Mouse (Mus musculus) thymus, adult 18-20 months (tissue): ENCODE data around the gene Kcnj1.
A peak's percentile ranks its signal among the peaks of the same experiment; 100 is the strongest.

Experiments
- DNase-seq, 2 experiments: peaks; one replicate each; pipeline ENCODE4 v3.0.0; 2022; ENCODE audit warnings: mixed read lengths in 2 of 2

Gene Kcnj1

DNA sequence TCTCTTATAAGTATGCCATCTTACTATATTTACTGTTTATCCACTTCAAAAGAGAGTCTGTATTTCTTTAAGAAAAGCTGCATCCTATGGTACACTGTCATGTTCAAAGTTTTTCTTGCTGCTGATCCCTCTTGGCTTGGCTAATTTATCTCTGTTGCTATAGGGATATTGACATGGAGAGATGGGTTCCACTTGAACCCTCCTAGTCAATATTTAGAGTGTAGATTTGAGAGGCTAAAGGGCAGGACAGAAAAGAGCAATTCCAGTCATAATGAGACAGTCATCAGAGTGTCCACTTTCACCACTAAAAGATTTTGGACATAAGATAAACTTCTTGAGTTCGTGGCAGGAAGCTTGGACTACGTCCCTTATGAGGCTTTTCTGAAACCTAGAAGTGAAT, 27.9 kb downstream of the Kcnj1 start:
- DNase-seq = no peak

DNA sequence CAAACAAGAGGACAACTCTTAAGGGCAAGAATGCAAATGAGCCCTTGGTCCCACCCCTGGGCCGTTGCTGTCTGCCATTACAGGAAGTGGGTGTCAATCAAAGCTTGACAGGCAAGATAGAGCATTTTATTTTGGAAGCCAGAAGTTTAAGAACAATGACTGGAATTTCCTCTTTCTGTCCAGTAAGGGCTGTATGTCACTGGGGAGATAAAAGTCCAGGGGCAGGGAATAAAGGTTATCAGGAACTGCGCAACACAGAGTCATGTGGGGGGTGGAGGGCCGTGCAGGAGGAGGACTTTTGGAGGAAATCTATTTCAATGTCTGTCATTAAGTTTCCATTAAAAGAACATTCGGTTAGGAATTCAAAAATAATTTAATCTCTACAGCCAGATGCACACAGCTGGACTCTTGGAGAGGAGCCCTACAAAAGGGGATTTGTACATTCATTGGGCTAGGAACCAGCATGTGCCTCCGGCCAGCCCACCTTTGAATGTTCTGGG, 28.4 kb downstream of the Kcnj1 start:
- DNase-seq = no peak

DNA sequence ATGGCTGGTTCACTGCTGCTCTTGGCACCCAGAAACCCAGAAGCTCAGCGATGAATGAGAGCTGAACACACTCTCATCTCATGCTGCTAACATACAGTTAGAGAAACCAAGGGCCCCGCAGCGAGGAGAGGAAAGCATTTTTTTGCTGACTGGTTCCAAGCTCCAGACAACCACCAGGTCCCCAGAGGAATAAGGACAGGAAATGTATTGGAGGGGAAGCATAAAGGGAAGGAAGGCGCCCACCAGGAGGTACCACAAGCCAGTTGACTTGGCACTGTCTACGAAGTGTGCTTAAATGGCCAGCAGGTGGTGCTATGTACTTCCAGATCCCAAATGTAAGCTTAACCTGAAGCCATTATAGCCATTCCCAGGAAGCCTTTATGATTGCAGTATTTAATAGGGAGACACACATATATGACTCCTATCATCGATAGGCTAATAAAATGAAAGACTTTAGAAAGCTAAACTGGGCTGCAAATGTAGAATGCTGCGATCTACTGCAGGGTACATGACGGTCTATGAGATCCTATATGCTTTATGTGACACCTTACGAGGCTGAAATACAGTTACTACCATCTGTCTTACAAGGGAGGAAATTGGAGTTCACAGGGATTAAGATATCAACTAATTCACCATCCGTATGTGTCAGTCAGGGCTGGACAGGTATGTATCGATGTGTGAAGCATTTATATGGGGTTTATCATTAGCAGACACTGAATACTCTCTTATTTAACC, 33.1 kb downstream of the Kcnj1 start:
- DNase-seq = peak; percentile 29 to 35

DNA sequence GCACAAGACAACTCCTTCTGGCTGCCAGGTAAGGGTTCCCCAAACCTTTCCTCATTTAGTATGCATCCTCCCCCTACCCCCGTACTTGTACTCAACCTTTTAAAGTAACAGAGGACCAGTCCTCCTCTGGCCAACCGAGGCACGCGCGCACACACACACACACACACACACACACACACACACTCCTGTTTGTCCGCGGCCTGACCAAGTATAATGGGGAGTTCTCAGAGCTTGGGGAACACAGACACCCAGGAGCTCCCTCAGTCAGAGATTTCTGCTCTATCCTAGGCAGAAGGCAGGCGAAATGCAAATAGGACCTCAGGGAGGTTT, 36.4 kb downstream of the Kcnj1 start:
- DNase-seq = no peak

DNA sequence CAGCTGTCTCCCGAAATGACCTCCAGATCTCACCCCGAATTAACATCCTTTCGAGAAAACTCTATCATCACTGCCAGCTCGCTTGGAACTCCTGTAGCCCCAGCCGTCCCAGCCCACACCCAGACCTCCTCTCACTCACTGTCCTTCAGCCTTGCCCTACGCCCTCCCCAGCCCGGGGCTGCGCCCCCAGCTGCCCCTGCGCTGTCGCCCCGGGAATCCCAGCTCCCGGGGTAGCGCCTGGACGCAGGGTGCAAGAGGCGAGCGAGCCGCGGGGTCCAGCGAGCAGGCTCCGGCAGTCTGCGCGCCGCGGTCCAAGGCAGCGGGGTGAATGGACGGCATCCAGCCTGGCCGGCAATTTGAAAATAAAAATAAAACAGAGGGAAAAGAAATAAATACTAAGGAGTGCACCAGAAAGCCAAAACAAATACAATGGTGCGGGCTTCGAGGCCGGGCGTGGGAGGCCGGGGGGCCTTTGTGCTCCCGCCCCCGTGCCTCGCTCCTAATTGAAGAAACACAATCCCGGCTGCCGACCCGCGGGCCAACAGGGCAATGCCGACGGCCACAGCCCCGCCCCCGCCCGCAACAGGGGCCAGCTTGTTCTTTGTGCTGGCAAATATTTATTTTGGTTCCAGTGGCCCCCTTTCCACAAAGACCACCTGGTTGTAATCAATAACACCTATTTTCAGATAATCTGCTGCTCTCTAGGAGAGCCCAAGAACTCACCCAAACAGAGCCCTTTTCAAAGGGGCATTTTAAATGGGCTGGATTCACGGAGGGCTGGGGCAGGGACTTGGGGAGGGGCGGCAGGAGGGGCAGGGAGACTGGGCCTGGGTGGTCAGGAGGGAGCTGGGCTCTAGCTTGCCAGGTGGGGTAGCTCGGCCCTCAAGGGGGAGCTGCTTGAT, 37.0 kb downstream of the Kcnj1 start:
- DNase-seq = no peak

DNA sequence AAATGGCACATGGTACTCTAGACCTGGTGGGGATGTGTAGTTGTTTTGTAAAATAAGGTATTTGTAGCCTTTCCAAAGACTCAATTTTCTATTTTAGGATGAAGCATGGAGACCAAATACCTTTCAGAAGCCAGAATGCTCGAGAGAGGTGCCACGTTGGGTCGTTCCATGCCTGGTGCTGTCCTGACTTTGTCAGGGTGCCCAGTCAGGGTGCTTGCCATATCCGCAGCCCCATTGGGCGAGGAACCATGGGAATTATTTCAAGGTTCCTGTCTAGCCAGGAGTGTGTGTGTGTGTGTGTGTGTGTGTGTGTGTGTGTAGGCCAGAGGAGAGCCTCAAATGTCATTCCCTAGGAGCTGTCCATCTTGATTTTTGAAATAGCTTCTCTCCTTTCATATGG, 38.4 kb downstream of the Kcnj1 start:
- no peak for DNase-seq

DNA sequence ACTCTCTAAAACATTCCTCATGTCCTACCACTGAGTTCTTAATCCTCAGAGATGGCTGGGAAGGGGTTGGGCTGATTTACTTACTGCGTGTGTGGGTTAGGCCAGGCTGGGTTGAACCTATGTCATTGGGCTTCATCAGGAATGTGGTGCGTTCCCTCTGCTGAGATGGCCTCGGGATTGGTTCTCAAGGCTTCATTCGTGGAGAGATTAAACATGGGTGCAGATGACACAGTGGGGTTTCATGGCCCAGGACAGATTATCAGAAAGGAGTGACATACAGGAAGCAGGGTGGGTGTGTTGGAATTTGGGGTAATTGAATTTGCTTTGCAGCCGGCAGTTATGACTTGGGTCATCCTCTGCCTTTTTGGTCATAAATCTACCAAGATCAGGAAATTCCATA, 39.2 kb downstream of the Kcnj1 start:
- no peak for DNase-seq

DNA sequence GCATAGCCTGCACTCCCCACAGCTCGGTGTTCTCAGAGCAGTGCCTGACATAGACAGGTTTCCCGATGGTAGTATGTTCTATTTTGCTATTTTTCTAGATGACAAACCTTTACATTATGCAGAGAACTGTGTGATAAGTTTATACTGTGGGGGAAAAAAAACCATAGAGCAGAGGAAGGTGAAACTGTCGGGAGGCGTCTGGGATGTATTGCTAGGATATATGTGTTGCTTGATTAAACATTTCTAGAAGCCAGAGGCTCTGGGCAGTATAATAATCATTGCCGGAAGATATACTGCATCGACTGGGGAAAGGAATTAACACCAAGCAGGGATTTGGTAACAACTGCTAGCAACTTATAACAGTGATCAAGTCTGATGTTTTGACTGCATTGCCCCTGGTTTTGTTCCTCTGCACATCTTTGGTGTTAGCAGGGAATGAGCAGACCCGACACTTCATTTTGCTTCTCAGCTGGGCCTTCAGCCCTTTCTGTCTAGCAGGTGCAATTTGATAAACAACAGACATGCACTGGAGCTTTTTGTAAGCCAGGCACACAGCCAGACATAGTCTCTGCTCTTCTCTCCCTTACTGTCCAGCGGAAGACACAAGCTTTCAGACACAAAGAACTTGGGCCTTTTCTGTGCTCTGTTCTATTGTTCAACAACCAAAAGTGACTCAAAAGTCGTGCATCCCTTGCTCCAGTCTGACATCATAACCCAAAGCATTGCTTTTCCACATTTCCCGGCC, 40.7 kb downstream of the Kcnj1 start:
- no peak for DNase-seq

DNA sequence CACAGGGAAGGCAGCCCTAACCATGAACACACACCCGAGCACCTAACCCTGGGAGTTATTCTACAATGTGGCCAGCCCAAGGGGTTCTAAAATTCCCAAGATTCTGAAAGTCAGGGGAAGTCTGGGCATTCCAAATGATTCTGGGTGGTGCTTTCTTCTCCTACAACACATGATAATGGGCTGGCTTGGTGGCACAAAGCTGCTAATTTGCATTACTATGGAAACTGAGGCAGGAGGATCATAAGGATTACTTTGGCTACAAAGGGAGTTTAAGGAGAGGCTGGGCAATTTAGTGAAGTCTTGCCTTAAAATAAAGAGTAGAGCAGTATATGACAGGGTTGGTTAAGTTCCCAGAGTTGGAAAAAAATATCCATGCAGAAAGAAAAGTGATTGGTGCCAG, 42.7 kb downstream of the Kcnj1 start:
- DNase-seq = no peak

DNA sequence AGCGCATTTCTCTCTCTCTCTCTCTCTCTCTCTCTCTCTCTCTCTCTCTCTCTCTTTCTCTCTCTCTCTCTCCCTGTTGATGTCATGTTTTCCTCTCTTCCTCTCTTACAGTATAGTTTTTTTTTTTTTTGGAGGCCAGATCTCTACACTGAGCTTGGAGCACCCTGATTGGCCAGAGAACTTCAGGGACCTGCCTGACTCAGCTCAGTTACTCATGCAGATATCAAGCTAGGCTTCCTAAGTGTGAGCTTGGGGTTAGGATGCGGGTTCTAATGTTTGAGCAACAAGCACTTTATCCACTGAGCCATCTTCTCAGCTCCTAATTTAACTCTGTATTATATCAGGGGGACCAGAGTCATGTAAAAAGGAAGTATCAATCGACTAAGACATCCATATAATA, 43.7 kb downstream of the Kcnj1 start:
- no peak for DNase-seq

DNA sequence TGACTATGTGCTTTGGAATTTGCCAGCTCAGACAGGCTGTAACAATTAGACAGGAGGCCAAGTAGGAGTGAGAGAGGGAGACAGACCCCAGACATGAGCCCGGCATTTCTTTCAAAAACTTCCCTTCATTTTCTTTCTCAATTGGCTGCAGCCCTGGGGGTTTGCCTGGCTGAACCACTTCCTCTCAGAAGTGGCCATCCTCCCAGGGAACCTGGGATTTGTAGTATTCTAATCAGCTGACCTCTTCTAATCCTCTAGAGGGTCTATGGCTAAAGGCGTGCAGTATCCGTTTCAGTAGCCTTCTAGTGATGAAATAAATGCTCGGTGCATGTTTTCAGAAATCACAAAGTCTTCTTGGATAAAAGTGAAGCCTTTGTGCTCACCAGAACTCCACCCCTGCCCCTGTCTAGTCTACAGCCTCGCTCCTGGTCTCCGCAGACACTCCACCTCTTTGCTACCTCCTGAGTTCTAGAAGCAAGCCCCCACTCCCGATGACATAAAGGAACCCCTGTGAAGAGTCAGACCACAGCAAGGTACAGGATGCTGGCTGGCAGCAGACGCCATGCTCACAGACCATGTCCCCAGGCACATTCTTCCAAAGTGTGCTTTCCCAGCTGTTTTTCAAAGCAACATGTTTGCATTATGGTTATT, 45.3 kb downstream of the Kcnj1 start:
- DNase-seq = no peak

DNA sequence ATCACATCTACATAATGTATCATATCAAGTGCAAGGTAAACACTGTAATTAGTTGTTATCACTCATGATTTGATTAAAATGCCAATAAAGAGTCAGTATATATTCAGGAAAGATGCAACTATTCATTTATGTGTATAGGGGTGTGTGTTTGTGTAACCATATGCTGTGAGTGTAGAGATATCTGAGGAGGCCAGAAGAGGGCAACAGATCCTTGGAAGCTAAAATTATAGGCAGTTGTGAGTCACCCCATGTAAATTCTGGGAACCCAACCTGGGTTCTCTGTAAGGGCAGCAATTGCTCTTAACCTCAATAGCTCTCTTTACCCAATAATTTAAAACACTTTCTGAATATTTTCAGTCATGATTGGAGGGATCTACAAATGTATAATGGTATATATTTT, 48.4 kb downstream of the Kcnj1 start:
- no peak for DNase-seq

DNA sequence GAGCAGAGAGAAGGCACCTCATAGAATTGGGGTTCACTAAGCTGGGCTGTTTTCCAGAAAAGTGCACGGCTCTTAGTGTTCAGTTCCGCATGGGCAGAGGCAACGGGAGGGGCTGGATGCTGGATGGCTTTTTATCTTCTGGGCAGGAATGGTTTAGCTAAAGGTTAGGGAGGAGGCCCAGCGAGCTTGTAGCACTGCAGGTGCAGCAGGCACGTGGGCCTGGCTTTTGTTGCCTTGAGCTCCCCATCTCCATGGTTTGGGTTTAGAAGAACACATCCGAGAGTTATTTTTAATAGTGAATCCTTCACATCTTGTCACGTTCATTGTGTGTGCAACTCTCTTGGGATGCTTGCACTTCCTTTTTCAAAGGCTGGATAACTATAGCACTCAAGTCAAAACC, 53.0 kb downstream of the Kcnj1 start:
- DNase-seq = no peak

DNA sequence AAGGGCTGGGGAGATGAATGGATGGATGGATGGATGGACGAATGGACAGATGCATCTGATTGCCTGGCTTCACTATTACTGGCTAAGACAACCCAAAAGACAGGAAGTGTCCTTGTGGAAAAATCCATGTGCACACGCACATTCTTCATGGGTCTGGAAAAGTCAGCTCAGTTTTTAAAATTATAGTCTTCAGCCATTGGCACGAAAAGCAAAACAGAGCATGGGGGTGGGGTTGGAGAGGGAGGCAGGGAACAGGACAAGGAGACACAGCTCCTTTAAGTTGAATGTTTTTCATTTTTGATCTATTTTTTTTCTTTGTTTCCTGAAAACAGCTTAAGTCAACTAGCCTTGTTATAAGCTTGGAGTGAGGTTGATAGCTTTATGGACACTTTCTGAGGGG, 58.8 kb downstream of the Kcnj1 start:
- no peak for DNase-seq

DNA sequence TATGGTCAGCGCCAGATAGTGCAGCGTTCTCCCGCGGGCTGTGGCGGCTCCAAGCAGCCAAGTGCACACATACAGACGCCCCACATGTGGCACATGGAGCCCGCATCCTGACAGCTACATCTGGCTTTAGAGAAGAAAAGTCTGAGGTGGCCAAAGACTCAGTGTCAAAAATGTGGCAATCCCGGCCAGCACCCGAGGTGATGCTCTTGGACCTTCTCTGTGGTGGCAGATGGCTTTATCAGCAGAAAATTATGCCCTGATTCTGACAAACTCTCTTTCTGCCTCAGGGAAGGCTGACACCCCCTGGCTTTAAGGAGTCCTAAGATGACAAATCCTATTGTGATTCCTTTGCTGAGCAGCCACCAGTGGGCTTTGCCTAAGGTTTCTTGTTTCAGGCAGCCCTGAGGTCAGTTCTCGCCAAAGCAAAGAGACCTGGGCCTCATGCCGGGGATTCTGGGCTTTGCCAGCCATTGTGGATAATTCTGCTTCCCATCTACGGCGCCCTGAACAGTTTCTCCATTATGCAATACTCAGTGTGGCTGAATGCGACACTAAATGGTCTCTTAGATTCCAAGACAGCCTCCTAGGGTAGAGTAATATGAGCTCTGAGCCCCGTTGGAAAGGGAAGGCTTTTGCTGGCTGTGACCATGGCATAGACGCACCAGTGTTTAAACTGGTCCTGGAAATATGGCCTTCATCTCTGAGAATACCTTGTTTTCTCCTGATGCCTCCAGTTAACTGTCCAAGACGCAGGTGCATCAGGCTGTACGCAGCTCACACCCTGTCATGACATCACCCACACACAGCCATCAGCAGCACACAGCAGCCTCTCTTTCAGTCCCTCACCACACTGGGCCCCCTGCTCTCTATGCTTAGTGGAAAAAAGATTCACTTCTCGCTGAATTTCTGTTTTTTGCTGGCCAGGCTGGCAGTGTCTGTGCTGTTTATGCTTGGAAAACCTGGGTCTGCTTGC, 62.2 kb downstream of the Kcnj1 start:
- no peak for DNase-seq

DNA sequence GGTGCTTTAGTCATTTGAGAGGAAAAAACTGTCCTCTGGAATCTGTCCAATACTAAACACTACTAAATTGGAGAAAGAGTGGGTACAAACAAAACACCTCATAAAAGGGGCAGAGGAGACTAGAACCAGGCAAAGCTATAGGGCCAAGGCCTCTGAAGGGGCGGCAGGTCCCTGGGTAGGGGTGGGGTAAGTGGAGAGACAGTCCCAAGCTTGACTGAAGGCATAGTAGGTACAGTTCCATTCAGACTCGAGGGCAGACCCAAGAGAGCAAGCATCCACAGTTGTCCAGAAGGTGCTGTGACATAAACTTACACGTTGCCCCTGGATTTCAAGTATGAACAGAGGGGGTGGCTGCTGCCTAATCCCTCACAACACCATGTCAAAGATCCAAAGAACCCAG, 70.8 kb downstream of the Kcnj1 start:
- no peak for DNase-seq

DNA sequence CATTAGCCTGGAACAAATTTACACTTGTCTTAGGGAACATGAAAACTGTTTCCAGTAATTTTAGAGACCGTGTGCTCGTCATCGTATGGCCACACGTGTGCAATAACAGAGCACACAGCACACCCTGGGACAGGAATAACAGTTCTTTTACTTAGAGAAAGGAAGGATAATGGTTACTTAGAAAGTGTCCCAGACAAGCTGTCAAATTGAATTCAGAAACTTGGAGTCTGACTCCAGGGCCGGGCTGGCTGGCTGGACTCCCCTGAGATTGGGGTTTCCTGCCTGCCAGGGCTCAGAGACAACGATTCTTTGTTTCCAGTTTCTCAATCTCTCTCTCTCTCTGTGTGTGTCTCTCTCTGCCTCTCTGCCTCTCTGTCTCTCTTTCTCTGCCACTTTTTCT, 71.5 kb downstream of the Kcnj1 start:
- no peak for DNase-seq

DNA sequence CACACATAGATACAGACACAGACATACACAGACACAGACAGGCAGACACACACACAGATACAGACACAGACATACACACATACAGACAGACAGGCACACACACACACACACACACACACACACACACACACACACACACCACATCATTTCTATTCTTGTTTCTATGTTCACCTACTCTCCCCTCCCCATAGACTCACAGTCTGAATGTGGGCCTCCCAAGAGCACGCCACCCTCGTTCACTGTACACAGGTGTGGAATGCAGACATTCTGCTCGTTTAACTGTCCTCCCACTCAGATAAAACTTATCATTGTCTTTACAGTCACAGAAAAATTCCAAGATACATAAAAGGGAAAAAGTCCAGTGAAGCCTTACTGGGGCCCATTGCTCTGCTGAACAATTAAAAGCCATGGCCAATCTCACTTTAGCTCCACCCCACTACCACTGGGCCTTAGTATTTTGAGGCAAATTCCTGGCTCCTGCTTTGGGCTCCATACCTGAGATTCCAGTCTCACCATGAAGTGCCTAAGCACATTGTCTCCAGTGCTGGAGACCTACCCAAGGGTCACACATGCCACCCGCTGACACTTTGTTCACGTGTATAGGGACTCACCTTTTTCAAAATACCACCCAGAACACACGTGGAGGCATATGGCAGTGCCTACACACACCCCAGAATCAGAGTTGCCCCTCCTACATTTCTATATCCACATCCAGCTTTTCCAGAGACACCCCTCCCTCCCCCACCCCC, 72.3 kb downstream of the Kcnj1 start:
- DNase-seq = no peak

DNA sequence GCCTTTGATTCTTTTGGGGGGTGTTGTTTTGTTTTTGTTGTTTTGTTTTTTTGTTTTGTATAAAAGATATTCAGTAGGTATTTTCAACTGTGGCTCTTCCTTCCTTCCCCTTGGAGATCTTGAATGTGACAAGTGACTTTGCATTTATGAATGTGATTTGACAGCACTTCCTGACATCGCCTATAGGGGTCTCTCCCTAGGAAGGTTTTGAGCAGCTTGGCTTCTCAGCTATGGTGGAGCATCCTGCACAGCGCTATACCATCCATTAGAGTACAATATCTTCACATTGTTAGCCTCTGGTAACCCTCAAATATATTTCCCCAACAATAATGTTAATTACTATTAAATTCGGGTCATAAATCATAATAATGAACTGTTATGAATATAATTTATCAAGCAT, 73.5 kb downstream of the Kcnj1 start:
- peak in 1 of 2 experiments; percentile 25 for DNase-seq

DNA sequence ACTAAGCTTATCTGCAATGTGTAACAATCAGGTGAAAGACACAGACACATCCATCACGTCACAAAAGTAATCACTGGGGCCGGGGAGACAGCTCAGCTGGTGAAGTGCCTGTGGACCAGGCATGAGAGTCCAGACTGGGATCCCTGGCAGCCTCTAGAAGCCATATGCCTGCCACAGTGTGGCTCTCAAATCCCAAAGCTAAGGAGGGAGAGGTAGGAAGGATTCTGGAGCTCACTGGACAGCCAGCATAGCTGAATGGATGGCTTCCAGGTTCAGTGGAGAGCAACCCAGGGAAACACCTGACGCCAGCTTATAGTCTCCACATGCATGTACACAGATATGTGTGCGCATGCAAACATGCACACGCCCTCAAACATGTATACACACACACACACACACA, 76.5 kb downstream of the Kcnj1 start:
- no peak for DNase-seq
